Mouse (Mus musculus): Measurements from ENCODE around the gene Nr4a1.

The Nr4a1 gene

DNA sequence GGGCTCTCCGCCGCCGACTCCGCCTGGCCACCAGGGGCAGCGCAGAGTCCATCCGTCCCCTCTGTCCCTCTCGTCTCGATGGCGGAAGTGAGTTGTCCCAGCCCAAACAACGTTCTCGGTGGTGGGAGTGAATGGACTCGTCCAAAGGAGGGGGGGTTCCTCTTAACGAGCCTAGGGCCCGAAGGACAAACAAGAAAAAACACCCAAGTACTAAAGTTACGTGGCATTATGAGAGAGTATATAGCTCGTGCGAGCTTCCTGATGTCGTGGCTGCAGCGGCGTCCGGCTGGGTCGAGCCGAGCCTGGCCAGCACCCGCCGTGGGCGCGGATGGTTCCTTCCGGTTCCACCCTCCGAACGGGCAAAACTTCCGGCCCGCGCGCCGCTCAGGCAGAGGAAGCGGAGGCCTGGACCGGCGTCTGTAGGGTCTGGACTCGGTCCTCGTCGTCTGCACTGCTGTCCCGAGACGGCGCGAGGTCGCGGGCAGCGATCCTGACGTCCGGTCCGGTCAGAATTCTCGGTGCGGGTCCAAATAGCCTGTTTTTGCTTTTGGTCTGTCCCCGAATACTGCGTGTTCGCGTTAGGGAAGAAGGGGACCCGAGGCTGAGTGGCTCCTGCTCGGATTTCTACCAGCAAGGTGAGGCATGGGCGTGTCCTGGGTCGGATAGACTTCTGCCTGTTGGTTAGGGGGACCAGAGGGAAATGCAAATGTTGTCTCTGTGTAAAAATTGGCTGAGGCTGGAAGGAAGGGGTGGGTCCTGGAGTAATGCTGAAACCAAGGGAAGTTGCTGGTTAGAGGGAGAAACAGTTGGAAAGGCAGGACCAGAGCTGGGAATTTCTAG, 30.1 kb downstream of the Nr4a1 start, which contains the start of gene Atg101:
Gene Atg101, plus strand, starts transcription at position 362 of the 840 bp plus-strand sequence.
- peak; percentile 95 for DNase-seq (ENCODE audit: low read depth, low spot score)

DNA sequence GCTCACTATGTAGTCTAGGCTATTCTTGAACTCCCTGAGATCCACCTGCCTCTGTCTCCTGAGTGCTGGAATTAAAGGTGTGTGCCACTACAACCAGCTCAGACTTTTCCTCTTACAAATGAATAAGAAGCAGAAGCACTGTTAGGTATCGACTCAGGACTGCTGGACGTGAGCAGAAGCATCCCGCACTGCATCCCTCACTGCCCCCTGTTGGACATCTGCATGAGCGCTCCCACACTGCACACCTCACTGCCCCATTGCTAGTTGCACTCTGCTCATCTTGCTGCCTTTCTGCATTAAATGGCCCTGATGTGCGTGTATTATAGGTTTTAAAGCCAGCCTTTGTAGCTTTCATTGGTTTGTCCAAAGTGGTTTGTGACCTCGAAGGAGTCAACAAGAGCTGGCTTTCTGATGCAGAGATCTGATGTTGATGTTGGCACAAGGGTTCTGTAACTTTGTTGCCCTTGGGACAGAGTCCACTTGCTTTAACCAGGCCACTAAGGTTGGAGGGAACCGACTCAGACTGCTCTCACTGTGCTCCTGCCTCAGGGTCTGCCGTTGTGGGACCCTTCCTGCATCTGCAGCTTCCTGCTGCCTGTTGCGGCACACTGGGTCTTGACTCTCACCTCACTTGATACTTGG, 32.2 kb downstream of the Nr4a1 start:
- DNase-seq (ENCODE audit: low read depth, low spot score) = no peak

DNA sequence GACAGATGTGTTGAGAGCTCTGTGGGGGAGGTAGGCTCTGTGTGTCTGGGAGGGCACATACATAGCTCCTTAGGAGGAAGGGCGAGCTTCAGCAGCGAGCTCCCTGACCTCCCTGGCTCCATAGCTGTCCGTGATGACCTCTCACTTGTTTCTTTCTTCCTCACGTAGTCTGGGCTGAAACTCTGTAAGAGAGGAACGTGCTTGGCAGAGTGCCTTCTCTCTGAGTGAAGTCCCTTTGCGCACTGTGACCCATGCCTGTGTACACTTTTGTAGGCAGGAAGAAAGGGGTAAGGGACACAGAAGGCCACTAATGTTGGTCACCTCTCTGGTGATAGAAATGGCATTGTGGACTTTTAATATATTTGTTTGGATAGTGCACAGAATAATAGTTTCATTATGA, 33.3 kb downstream of the Nr4a1 start:
- DNase-seq (ENCODE audit: low read depth, low spot score) = no peak

DNA sequence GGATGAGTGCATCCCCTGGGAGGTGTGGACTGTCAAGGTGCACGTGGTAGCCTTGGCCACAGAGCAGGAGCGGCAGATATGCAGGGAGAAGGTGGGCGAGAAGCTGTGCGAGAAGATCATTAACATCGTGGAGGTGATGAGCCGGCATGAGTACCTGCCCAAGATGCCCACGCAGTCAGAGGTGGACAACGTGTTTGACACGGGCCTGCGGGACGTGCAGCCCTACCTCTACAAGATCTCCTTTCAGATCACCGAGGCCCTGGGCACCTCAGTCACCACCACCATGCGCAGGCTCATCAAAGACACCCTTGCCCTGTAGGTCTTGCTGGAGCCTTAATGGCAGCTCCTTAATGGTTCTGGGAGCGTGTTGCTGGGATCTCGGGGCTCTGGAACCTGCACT, 36.3 kb downstream of the Nr4a1 start:
- no peak for DNase-seq (ENCODE audit: low read depth, low spot score)

DNA sequence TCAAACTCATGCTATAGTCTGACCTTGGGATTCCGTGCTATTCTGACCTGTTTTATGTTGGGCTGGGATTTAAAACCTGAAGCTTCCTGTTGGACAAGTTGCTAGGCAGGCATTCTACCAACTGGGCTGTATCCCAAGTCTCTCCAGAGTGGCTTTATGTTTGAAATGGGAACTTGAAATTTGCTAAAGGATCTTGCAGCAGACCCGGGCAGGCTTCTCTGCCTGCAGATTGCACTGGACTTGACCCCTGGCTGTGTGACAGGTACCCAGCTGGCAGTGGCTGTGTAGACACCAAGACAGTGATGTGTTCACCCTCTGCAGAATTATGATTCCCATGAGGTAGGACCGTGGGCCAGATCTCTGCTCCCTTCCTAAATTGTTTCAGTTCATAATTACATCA, 37.9 kb downstream of the Nr4a1 start:
- DNase-seq (ENCODE audit: low read depth, low spot score) = no peak

DNA sequence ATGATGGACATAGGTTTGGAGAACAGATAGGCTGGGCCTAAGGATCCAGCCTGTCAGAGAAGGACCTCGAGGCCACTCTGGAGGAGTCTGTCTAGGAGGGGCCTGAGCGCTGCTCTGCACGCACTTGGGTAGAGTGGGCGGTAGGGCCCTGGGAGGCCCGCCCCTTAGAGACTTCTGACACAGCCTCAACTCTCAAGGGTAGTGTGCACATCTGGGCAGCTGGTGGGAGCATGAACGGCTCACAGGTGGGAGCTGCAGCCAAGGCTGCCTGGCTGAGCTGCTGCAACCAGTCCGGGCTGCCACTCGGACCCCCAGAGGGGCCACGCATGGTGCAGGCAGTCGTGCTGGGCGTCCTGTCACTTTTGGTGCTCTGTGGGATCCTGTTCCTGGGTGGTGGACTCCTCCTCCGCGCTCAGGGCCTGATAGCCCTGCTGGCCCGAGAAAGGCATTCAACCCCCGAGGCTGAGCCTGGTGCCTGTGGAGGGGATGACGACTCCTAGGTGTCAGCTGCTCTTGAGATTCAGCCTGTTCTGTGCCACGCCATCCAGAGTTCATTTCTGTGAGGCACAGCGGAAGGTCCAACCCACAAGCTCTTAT, 39.1 kb downstream of the Nr4a1 start, which contains the start of gene 6030408B16Rik:
Gene 6030408B16Rik, plus strand, starts transcription at position 188 of the 597 bp plus-strand sequence.
- no peak for DNase-seq (ENCODE audit: low read depth, low spot score)

DNA sequence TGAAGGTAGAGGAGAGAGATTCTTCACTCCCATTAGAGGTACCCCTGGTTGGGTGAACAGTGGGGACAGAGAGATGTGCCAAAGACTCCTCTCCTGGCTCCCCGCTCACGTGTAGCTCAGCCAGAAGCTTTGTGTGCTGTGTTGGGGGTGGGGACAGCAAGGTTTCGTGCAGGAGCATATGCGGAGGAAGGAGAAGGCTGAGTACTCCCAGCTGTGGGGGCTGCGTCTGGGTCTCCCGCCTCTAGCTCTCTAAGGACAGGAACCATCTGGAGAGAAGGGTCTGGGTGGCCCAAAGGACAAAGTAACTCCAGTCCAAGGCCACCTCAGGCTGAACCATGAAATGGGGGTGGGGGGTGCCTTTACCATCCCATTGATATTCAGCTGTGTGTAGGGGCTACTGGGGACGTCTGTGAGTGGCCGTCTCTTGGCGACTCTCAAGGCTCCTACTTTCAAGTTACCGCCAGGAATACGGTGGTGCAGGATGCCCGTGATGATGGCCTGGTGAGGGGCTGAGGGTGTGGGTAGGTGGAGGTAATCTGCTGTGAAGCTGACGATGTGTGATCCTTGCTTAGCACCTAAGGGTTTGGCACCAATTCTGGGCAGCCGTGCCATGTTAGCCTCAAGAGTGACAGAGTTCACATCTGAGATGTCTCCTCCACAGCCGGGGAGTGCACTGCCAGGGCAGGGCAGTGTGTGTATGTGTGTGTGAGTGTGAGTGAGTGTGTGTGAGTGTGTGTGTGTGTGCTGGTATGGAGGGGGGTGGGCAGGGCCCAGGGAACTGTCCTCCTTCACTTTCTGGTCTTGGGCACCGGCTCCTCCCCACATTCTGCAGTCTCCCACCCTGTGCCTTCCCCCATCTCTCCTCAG, 40.2 kb downstream of the Nr4a1 start:
- DNase-seq (ENCODE audit: low read depth, low spot score) = no peak

DNA sequence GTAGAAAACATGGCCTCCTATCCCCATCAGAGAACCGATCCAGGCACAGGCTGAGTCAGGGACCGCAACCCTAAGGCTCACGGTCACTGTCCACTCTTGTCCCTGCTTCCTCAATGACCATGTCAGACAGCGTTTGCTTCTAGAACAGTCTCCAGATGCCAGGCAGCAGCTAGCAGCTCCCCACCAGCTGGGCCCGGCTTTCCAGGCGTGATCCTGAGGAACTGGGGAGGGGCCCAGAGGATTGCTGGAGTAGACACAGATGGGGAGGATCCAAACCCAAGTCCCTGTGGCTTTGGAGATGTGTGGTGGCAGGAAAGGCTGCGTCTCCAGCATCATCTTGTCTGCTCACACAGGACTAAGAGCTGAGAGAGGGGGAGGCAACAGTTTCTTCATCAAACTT, 41.0 kb downstream of the Nr4a1 start:
- DNase-seq (ENCODE audit: low read depth, low spot score) = no peak

DNA sequence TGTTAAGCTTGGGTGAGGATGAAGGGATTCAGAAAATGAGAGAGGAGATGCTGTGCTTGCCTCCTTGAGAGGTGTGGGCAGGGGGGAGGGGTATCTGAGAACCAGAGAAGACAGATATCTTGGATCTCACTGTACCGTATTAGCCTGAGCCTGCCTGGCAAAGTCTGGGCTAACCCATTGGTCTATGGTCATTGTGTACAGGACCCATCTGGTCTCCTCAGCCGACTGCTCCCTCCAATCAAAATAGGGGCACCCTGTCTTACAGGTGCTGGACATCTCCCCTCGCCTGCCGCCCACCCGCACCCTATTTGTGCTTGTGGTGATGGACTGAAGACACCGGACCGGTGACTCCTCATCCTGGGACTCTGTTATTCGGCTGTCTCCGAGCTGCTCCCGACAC, 41.5 kb downstream of the Nr4a1 start:
- DNase-seq (ENCODE audit: low read depth, low spot score) = no peak

DNA sequence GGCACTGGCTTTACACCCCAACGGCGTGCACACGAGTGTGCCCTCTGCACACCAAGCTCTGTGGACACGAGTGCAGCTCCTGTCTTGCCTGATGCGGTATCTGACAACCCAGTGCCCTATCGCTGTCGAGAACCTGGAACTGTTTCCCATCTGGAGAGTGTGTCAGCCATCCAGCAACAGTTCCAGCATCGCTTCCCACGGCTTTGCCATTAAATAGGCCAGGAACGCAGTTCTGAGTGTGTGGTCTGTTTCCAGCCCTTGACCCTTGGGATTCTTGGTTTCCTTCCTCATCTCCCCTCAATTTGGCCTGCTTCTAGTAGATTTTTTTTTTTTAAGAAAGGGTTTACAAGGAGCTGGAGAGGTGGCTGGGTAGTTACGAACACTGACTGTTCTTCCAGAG, 42.0 kb downstream of the Nr4a1 start:
- no peak for DNase-seq (ENCODE audit: low read depth, low spot score)

DNA sequence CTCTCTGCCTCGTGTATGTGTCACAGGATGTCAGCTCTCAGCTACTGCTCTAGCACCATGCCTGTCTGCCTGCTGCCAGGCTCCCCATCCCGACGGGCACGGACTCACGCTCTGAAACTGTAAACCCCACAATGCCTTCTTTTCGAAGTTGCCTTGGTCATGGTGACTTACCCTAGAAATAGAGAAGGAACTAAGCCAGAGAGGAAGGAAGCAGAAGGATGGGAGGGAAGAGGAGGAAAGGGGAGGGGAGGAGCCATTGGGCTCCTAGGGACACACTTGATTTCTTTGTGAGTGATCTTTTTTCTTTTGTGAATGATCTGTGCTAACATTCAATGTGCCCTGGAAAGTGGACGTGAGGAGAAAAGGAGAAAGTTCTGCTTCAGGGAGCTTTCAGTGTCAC, 43.9 kb downstream of the Nr4a1 start:
- no peak for DNase-seq (ENCODE audit: low read depth, low spot score)

DNA sequence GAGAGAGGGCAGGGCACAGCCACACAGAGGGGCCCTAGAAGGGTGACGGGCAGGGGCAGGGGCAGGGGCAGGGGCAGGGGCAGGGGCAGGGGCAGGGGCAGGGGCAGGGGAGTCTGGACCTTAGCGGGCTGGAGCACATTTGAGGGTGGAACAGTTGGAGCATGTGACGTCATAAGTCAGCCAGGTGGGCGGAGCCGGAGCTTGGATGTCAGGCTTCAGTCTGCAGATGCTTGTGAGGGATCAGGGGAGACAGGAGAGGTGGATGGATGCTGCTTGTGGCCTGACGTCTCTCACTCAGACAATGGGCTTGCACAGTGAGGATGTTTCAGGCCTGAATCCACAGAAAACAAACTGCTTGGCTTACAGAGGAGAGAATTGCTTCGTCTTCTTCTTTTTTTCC, 44.5 kb downstream of the Nr4a1 start:
- DNase-seq (ENCODE audit: low read depth, low spot score) = peak; percentile 62

DNA sequence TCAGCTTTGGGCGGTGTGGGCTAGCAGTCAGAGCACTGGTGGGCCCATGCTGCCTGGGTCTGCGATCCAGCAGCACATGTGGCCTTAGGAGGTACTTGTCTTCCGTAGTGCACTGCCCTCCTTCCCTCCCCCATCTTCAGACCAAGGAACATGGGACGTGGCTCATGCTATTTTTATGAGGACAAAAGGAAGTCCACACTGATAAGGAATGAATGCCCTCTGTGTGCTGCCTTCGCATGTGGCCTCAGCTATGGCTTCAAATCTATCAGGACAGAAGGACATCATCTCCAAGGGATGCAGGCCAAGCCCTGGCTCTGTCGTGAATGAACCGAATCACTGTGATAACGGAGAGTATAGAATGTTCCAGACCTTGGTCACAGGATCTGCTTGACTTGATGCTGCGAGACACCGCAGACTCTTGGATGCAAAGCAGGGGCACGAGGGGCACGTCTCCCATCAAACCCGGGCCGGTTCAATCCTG, 45.5 kb downstream of the Nr4a1 start:
- no peak for DNase-seq (ENCODE audit: low read depth, low spot score)

DNA sequence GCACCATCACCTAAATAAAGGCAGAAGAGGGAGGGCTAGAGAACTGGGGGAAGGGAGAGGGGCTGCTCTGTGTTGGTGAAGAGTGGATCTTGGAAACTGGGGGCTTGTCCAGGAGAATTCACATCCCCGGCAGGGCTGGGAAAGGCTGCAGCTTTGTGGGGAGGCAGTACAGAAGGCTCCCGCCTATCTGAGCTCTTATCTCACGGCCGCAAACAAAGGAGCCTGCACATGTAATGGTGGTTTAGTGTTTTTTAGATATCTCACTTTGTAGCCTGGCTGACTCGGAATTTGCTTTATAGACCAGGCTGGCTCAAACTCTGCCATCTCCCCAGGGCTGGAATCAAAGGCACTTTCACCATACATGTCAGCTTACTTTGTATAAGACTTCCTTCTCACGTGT, 46.1 kb downstream of the Nr4a1 start:
- no peak for DNase-seq (ENCODE audit: low read depth, low spot score)

DNA sequence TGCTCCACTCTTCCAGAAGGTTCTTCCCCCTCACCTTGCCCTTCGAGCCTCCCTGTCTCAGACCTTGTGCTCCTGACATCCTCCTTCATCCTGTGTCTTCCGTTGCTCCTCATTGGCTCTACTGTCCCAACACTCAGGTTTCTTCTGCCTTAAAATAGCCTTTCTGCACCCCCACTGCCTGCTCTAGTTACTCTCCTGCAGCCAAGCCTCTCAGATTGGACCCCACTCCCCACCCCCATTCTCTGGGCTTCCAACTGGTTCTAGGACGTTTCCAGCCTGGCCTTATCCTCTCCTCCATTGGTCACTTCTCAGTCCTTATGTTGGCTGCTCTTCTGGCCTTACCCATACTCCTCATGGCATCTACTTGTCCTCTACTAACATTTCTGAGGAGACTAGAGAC, 48.1 kb downstream of the Nr4a1 start:
- no peak for DNase-seq (ENCODE audit: low read depth, low spot score)

DNA sequence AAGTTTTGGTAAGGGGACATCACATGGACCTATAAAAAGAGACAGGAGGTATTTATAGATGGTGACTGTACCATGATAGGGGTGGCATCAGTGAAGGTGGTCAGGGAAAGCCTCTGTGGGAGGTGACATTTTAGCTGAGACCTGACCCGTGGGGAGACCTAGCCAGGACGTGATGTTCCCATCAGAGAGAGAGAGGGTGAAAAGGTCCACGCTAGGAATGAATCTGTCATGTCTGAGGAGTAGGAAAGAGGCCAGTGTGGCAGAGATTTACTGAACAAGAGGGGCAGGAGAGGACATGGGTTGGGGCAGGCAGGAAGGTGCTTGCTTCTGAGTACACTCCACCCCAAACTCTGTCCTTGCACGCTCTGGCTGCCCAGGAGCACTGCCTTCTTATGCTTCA, 49.8 kb downstream of the Nr4a1 start:
- DNase-seq (ENCODE audit: low read depth, low spot score) = no peak

DNA sequence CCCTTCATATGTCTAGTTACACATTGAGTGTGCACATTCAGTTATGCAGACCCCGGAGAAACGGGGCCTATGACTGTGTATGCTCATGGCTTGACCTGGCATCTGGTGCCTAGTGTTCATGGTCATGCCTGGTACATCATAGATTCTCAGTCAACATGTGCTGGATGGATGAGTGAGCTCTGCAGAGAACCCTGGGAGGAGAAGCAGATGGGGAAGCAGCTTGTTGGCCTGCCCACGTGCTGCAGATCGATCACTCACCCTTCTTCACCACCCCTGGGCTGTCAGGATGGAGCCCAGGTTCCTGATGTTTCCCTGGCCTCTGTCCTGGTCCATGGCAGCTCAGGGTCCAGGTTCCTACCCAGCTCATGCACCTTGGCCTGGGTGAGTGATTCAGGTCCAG, 52.4 kb downstream of the Nr4a1 start:
- DNase-seq (ENCODE audit: low read depth, low spot score) = no peak

DNA sequence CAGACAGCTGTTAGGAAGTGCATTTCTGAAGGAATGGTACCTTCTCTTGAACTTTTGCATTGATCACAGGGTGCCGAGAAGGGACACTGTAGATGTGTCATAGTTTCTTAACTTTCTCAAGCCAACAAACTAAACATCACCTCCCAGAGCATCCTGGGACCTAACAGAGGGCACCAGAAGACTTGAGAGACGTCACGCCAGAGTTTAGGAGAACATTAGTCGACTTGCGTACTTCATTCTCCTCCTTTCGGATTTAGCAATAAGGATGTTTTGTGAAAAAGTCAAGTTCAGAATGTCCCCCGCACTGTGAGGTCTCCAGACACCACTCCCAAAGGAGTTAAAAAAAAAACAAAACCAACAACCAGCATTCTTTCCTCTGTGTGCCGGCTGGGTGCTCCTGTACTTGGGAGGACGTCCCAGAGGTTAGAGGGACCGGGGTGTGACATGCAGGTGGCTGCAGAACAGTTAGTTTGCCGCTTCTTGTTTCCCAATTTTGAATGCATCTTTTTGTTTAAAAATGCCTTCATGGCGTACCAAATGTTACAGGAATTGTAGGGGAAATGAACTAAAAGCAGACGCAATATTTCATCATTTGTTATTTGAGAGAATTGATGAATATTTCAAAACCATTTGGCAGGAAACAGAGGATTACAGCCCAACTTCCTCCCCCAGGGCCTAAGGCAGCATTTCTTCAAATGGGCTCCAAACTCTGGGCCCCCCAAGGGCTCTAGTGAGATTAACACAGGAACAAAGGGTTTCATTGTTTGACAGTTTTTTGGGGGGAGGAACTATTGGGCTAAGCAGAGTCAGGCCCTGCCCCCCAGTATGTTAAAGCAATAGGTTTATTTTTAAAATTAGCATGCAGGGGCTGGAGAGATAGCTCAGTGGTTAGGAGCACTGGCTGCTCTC, 54.6 kb downstream of the Nr4a1 start:
- DNase-seq (ENCODE audit: low read depth, low spot score) = no peak

DNA sequence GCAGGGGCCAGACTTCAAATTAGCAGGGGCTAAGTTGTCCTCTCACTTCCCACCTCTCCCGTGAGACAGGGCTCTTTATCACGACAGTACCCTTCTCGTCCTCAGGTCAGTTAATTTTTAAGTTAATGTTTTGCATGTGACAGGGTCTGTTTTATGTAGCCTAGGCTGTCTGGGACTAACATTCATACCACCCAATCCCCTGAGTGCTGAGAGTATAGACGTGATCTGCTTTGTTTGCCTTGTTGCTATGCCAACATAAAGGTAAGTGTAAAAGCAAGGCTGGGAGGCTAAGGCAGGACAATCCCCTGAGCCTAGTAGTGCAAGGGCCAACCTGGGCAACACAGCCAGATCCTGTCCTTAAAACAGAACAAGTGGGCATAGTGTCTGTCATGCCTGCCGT, 55.4 kb downstream of the Nr4a1 start:
- DNase-seq (ENCODE audit: low read depth, low spot score) = no peak

DNA sequence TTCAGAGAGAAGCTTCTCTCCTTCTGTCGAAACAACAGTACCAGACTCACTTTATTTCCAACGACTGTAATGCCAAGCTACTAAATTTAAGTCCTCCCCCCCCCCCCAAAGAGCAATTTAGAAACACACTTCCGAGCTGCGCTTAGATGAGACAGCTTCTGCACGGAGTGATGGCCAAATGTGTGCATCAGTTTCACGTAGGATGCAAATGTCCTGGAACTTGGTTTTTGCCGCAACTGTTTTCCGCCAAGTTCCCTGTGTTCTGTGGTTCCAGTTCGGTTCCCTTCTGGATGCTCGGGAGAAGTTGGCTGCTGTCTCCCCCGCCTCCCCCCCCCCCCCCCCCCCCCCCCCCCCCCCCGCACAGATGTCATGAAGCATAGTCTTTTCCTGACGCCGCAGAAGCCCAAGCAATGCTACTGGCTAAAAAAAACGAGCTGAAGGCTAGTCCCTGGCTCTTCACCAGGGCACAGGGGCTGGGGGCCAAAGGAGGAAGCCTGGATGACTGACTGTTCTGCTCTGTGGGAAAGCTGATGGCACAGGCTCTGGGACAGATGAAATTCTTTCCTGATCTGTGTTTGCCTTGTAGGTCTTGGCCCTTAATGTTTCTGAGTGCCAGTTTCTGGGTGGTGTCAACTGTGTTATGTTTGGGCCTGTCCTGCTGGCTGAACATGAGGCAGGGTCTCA, 57.2 kb downstream of the Nr4a1 start:
- no peak for DNase-seq (ENCODE audit: low read depth, low spot score)

Data from mesoderm, embryonic 11.5 days (tissue).